Mouse (Mus musculus): ENCODE measurements around the gene Phb2. TPM values are rescaled to one million over a fixed set of nuclear protein-coding genes. Genes with fewer than 3 reads are reported as not detected.

Phb2 gene
- 13.8 TPM for polyA plus RNA-seq (2014; fragmentation: Illumina TruSeq; extraction: RNeasy Lipid Tissue Mini Kit (QIAGEN cat#74804); ENCODE audit: low read depth, low replicate concordance)

GRCm38 (mm10) chr6:124711824-124712782 lies at the start of gene Phb2, which contains the start of gene Emg1:
TSS of gene Phb2 (plus strand) at chr6:124712336.
TSS of gene Emg1 (minus strand) at chr6:124712178.

GRCm38 (mm10) chr6:124662477-124663423 lies 49.4 kb upstream of the Phb2 start, which contains the start of gene Lpcat3:
TSS of gene Lpcat3 (plus strand) at chr6:124663027.

GRCm38 (mm10) chr6:124738511-124739023 lies 26.4 kb downstream of the Phb2 start, which contains the start of gene Ptpn6:
TSS of gene Ptpn6 (minus strand) at chr6:124738714.

GRCm38 (mm10) chr6:124740888-124741761 lies 29.0 kb downstream of the Phb2 start, which contains the start of gene Grcc10:
TSS of gene Grcc10 (minus strand) at chr6:124741374.

GRCm38 (mm10) chr6:124755831-124756595 lies 43.9 kb downstream of the Phb2 start, which contains the start of the genes Gm45234 and Atn1:
TSS of gene Gm45234 (minus strand) at chr6:124756021.
TSS of gene Atn1 (minus strand) at chr6:124756524.

Other genes starting within 250 kb of the Phb2 start
- gene Clstn3, start 247.5 kb upstream of the Phb2 start, polyA plus RNA-seq (2014; fragmentation: Illumina TruSeq; extraction: RNeasy Lipid Tissue Mini Kit (QIAGEN cat#74804); ENCODE audit: low read depth, low replicate concordance): 0.43 TPM
- 0.63 TPM for gene C1rl, start 219.2 kb upstream of the Phb2 start, polyA plus RNA-seq (2014; fragmentation: Illumina TruSeq; extraction: RNeasy Lipid Tissue Mini Kit (QIAGEN cat#74804); ENCODE audit: low read depth, low replicate concordance)
- 3.7 TPM for gene C1ra, start 199.9 kb upstream of the Phb2 start, polyA plus RNA-seq (2014; fragmentation: Illumina TruSeq; extraction: RNeasy Lipid Tissue Mini Kit (QIAGEN cat#74804); ENCODE audit: low read depth, low replicate concordance)
- 18.5 TPM for gene C1s1, start 170.0 kb upstream of the Phb2 start, polyA plus RNA-seq (2014; fragmentation: Illumina TruSeq; extraction: RNeasy Lipid Tissue Mini Kit (QIAGEN cat#74804); ENCODE audit: low read depth, low replicate concordance)
- not detected for gene C1rb, start 142.0 kb upstream of the Phb2 start, polyA plus RNA-seq (2014; fragmentation: Illumina TruSeq; extraction: RNeasy Lipid Tissue Mini Kit (QIAGEN cat#74804); ENCODE audit: low read depth, low replicate concordance)
- 0.87 TPM for gene C1s2, start 76.3 kb upstream of the Phb2 start, polyA plus RNA-seq (2014; fragmentation: Illumina TruSeq; extraction: RNeasy Lipid Tissue Mini Kit (QIAGEN cat#74804); ENCODE audit: low read depth, low replicate concordance)
- 102 TPM for gene Lpcat3, start 49.3 kb upstream of the Phb2 start, polyA plus RNA-seq (2014; fragmentation: Illumina TruSeq; extraction: RNeasy Lipid Tissue Mini Kit (QIAGEN cat#74804); ENCODE audit: low read depth, low replicate concordance)
- 15.1 TPM for gene Emg1, start 158 bp upstream of the Phb2 start, polyA plus RNA-seq (2014; fragmentation: Illumina TruSeq; extraction: RNeasy Lipid Tissue Mini Kit (QIAGEN cat#74804); ENCODE audit: low read depth, low replicate concordance)
- gene Ptpn6, start 26.4 kb downstream of the Phb2 start, polyA plus RNA-seq (2014; fragmentation: Illumina TruSeq; extraction: RNeasy Lipid Tissue Mini Kit (QIAGEN cat#74804); ENCODE audit: low read depth, low replicate concordance): 0.21 TPM
- 9.6 TPM for gene Grcc10, start 29.0 kb downstream of the Phb2 start, polyA plus RNA-seq (2014; fragmentation: Illumina TruSeq; extraction: RNeasy Lipid Tissue Mini Kit (QIAGEN cat#74804); ENCODE audit: low read depth, low replicate concordance)
- not detected for gene Gm45234, start 43.7 kb downstream of the Phb2 start, polyA plus RNA-seq (2014; fragmentation: Illumina TruSeq; extraction: RNeasy Lipid Tissue Mini Kit (QIAGEN cat#74804); ENCODE audit: low read depth, low replicate concordance)
- 0.17 TPM for gene Atn1, start 44.2 kb downstream of the Phb2 start, polyA plus RNA-seq (2014; fragmentation: Illumina TruSeq; extraction: RNeasy Lipid Tissue Mini Kit (QIAGEN cat#74804); ENCODE audit: low read depth, low replicate concordance)
- gene Eno2, start 57.3 kb downstream of the Phb2 start, polyA plus RNA-seq (2014; fragmentation: Illumina TruSeq; extraction: RNeasy Lipid Tissue Mini Kit (QIAGEN cat#74804); ENCODE audit: low read depth, low replicate concordance): 0.08 TPM
- 112 TPM for gene Lrrc23, start 67.4 kb downstream of the Phb2 start, polyA plus RNA-seq (2014; fragmentation: Illumina TruSeq; extraction: RNeasy Lipid Tissue Mini Kit (QIAGEN cat#74804); ENCODE audit: low read depth, low replicate concordance)
- gene Spsb2, start 96.3 kb downstream of the Phb2 start, polyA plus RNA-seq (2014; fragmentation: Illumina TruSeq; extraction: RNeasy Lipid Tissue Mini Kit (QIAGEN cat#74804); ENCODE audit: low read depth, low replicate concordance): 0.45 TPM
- 41.8 TPM for gene Tpi1, start 102.0 kb downstream of the Phb2 start, polyA plus RNA-seq (2014; fragmentation: Illumina TruSeq; extraction: RNeasy Lipid Tissue Mini Kit (QIAGEN cat#74804); ENCODE audit: low read depth, low replicate concordance)
- 18.4 TPM for gene Usp5, start 117.1 kb downstream of the Phb2 start, polyA plus RNA-seq (2014; fragmentation: Illumina TruSeq; extraction: RNeasy Lipid Tissue Mini Kit (QIAGEN cat#74804); ENCODE audit: low read depth, low replicate concordance)
- 62.1 TPM for gene Cdca3, start 117.2 kb downstream of the Phb2 start, polyA plus RNA-seq (2014; fragmentation: Illumina TruSeq; extraction: RNeasy Lipid Tissue Mini Kit (QIAGEN cat#74804); ENCODE audit: low read depth, low replicate concordance)
- gene Gnb3, start 127.9 kb downstream of the Phb2 start, polyA plus RNA-seq (2014; fragmentation: Illumina TruSeq; extraction: RNeasy Lipid Tissue Mini Kit (QIAGEN cat#74804); ENCODE audit: low read depth, low replicate concordance): not detected
- gene P3h3, start 145.4 kb downstream of the Phb2 start, polyA plus RNA-seq (2014; fragmentation: Illumina TruSeq; extraction: RNeasy Lipid Tissue Mini Kit (QIAGEN cat#74804); ENCODE audit: low read depth, low replicate concordance): not detected
- 0.39 TPM for gene Gpr162, start 151.6 kb downstream of the Phb2 start, polyA plus RNA-seq (2014; fragmentation: Illumina TruSeq; extraction: RNeasy Lipid Tissue Mini Kit (QIAGEN cat#74804); ENCODE audit: low read depth, low replicate concordance)
- 0.28 TPM for gene Cd4, start 175.9 kb downstream of the Phb2 start, polyA plus RNA-seq (2014; fragmentation: Illumina TruSeq; extraction: RNeasy Lipid Tissue Mini Kit (QIAGEN cat#74804); ENCODE audit: low read depth, low replicate concordance)
- not detected for gene Lag3, start 199.4 kb downstream of the Phb2 start, polyA plus RNA-seq (2014; fragmentation: Illumina TruSeq; extraction: RNeasy Lipid Tissue Mini Kit (QIAGEN cat#74804); ENCODE audit: low read depth, low replicate concordance)
- 19.0 TPM for gene Ptms, start 207.8 kb downstream of the Phb2 start, polyA plus RNA-seq (2014; fragmentation: Illumina TruSeq; extraction: RNeasy Lipid Tissue Mini Kit (QIAGEN cat#74804); ENCODE audit: low read depth, low replicate concordance)
- gene Mlf2, start 219.1 kb downstream of the Phb2 start, polyA plus RNA-seq (2014; fragmentation: Illumina TruSeq; extraction: RNeasy Lipid Tissue Mini Kit (QIAGEN cat#74804); ENCODE audit: low read depth, low replicate concordance): 2.7 TPM

Measured in testis, adult 10 weeks (tissue).